Mouse (Mus musculus): ENCODE results near the gene Ctcf. TPM values are rescaled to one million over a fixed set of nuclear protein-coding genes. Genes with fewer than 3 reads are reported as not detected.

Ctcf gene
- total RNA-seq, 2 experiments from 2014 or later: 104 to 107 TPM

GRCm38 (mm10) chr8:105615942-105616341 is 20.4 kb upstream of the Ctcf start:
- ATAC-seq (replicated peaks; ENCODE audit: poor library complexity, severe bottlenecking): no peak

- ATAC-seq (replicated peaks; ENCODE audit: poor library complexity, severe bottlenecking): peak; percentile 13; the same call in 1 of the 2 replicates
Observed at GRCm38 (mm10) chr8:105617451-105618278, 18.7 kb upstream of the Ctcf start.

- no peak for ATAC-seq (replicated peaks; ENCODE audit: poor library complexity, severe bottlenecking)
Observed at GRCm38 (mm10) chr8:105618279-105618634, 18.1 kb upstream of the Ctcf start.

GRCm38 (mm10) chr8:105618892-105619591 is 17.3 kb upstream of the Ctcf start:
- no peak for ATAC-seq (replicated peaks; ENCODE audit: poor library complexity, severe bottlenecking)

GRCm38 (mm10) chr8:105620211-105620610 is 16.2 kb upstream of the Ctcf start:
- no peak for ATAC-seq (replicated peaks; ENCODE audit: poor library complexity, severe bottlenecking)

- no peak for ATAC-seq (replicated peaks; ENCODE audit: poor library complexity, severe bottlenecking)
Observed at GRCm38 (mm10) chr8:105620946-105621720, 15.2 kb upstream of the Ctcf start.

- ATAC-seq (replicated peaks; ENCODE audit: poor library complexity, severe bottlenecking): no peak
Observed at GRCm38 (mm10) chr8:105621841-105622240, 14.5 kb upstream of the Ctcf start.

GRCm38 (mm10) chr8:105622421-105622920 is 13.9 kb upstream of the Ctcf start:
- peak; percentile 82 for ATAC-seq (replicated peaks; ENCODE audit: poor library complexity, severe bottlenecking)

- peak; percentile 55 for ATAC-seq (replicated peaks; ENCODE audit: poor library complexity, severe bottlenecking)
Observed at GRCm38 (mm10) chr8:105623118-105623517, 13.2 kb upstream of the Ctcf start.

- ATAC-seq (replicated peaks; ENCODE audit: poor library complexity, severe bottlenecking): no peak
Observed at GRCm38 (mm10) chr8:105623679-105624245, 12.6 kb upstream of the Ctcf start.

- no peak for ATAC-seq (replicated peaks; ENCODE audit: poor library complexity, severe bottlenecking)
Observed at GRCm38 (mm10) chr8:105624401-105624800, 12.0 kb upstream of the Ctcf start.

- ATAC-seq (replicated peaks; ENCODE audit: poor library complexity, severe bottlenecking): no peak
Observed at GRCm38 (mm10) chr8:105624831-105625230, 11.5 kb upstream of the Ctcf start.

- ATAC-seq (replicated peaks; ENCODE audit: poor library complexity, severe bottlenecking): no peak
Observed at GRCm38 (mm10) chr8:105626086-105626485, 10.3 kb upstream of the Ctcf start.

- no peak for ATAC-seq (replicated peaks; ENCODE audit: poor library complexity, severe bottlenecking)
Observed at GRCm38 (mm10) chr8:105629337-105629736, 7.0 kb upstream of the Ctcf start.

GRCm38 (mm10) chr8:105634771-105635458 is 1.5 kb upstream of the Ctcf start:
- ATAC-seq (replicated peaks; ENCODE audit: poor library complexity, severe bottlenecking): no peak

- ATAC-seq (replicated peaks; ENCODE audit: poor library complexity, severe bottlenecking): no peak
Observed at GRCm38 (mm10) chr8:105635481-105635880, 887 bp upstream of the Ctcf start.

- no peak for ATAC-seq (replicated peaks; ENCODE audit: poor library complexity, severe bottlenecking)
Observed at GRCm38 (mm10) chr8:105636963-105637510, 669 bp downstream of the Ctcf start, which contains the start of gene Agrp. Agrp (minus strand) TSS chr8:105637393.

- ATAC-seq (replicated peaks; ENCODE audit: poor library complexity, severe bottlenecking): peak; percentile 52
Observed at GRCm38 (mm10) chr8:105637601-105638041, 1.3 kb downstream of the Ctcf start.

- ATAC-seq (replicated peaks; ENCODE audit: poor library complexity, severe bottlenecking): no peak
Observed at GRCm38 (mm10) chr8:105638510-105638909, 2.1 kb downstream of the Ctcf start.

All from granulocyte monocyte progenitor cell, adult 5-6 weeks (primary cell).